Comparison of ENCODE assay signal across 8 mouse cellular contexts in genomic region chr16:85747589-85748360, GRCm38 (mm10). TPM values are rescaled to one million over a fixed set of nuclear protein-coding genes. Genes with fewer than 3 reads are reported as not detected.
A peak's percentile ranks its signal among the peaks of the same experiment; 100 is the strongest.
DNase-seq lines count a peak whose midpoint lies in the region; ATAC-seq lines count a peak whose summit lies in the region.

No protein-coding gene starts in this region.

- H3K4me3 ChIP-seq in neural tube, embryonic 13.5 days = no peak overlapping the region
- H3K4me3 ChIP-seq in stomach, embryonic 16.5 days (replicated peaks; ENCODE audit: low read length) = no peak overlapping the region

- H3K36me3 ChIP-seq in neural tube, embryonic 13.5 days = no peaks in the 10 kb centered on the region
- H3K36me3 ChIP-seq in stomach, embryonic 16.5 days (ENCODE audit: control insufficient read depth, insufficient read depth, low read length) = no peaks in the 10 kb centered on the region

- no peak overlapping the region for H3K4me2 ChIP-seq in neural tube, embryonic 13.5 days
- H3K4me2 ChIP-seq in stomach, embryonic 16.5 days (ENCODE audit: low read depth, low read length) = peak overlapping the region; percentile 35; the same call in 1 of the 2 replicates

- 54% methylated on average over 16 of the region's 16 CpGs for WGBS in neural tube, embryonic 13.5 days
- WGBS in stomach, embryonic 16.5 days = 36% methylated on average over 16 of the region's 16 CpGs

- intact Hi-C loops in heart, postnatal 10 days (cut with DNase I) = no loop called here

- peak; percentile 90 for ATAC-seq in neural tube, embryonic 13.5 days (ENCODE audit: low read depth)
- ATAC-seq in stomach, embryonic 16.5 days (ENCODE audit: insufficient read depth, low FRiP score) = peak; percentile 91

- H3K4me1 ChIP-seq in neural tube, embryonic 13.5 days (replicated peaks) = no peaks in the 10 kb centered on the region
- 0 out of 2 replicates have a peak, but pooled peaks cover 2% of the 10 kb centered on the region for H3K4me1 ChIP-seq in stomach, embryonic 16.5 days (ENCODE audit: control insufficient read depth, insufficient read depth, low read length)

- no peak overlapping the region for H3K27ac ChIP-seq in neural tube, embryonic 13.5 days (replicated peaks)
- H3K27ac ChIP-seq in stomach, embryonic 16.5 days (ENCODE audit: low read length) = peak overlapping the region; percentile 73

- H3K9ac ChIP-seq in neural tube, embryonic 13.5 days = no peak overlapping the region
- no peak overlapping the region; the same call in 1 of the 2 replicates for H3K9ac ChIP-seq in stomach, embryonic 16.5 days (ENCODE audit: low read length)

- no peaks in the 10 kb centered on the region for H3K9me3 ChIP-seq in neural tube, embryonic 13.5 days
- H3K9me3 ChIP-seq in stomach, embryonic 16.5 days (replicated peaks; ENCODE audit: control insufficient read depth, low read length) = no peaks in the 10 kb centered on the region

- no peak for DNase-seq in neural tube, embryonic 10.5 days (ENCODE audit: extremely low spot score, low spot score)
- peak; percentile 31 for DNase-seq in cerebellum, adult 9-10 months
- DNase-seq in heart, postnatal 10 days = peak; percentile 86 to 91
- DNase-seq in kidney, postnatal 4 days = peak; percentile 51 to 65
- DNase-seq in spleen, adult 12 weeks (ENCODE audit: low spot score) = no peak
- DNase-seq in left cerebral cortex, adult 11 months (ENCODE audit: low spot score) = no peak

- H3K27me3 ChIP-seq in neural tube, embryonic 13.5 days = no peaks in the 10 kb centered on the region
- no peaks in the 10 kb centered on the region for H3K27me3 ChIP-seq in stomach, embryonic 16.5 days (ENCODE audit: control insufficient read depth, insufficient read depth, low read length)

RNA-seq across cellular contexts. Expression of gene Adamts1, which starts 55.1 kb away (rescaled TPM):
- 10.1 and 12.1 TPM in 2 replicates for polyA plus RNA-seq in neural tube, embryonic 13.5 days (2015; fragmentation: Nextera tagmentation; extraction: Ambion mirVana)
- 10 to 100 TPM; 41.6 to 60.8 TPM for total RNA-seq in heart, postnatal 10 days (2021)
- 35.1 and 37.2 TPM in 2 replicates for polyA plus RNA-seq in stomach, embryonic 16.5 days (2015; fragmentation: Nextera tagmentation; extraction: Ambion mirVana)

Comparison
In these comparisons a context has a peak if more than half of its experiments do, and no peak if none do; other contexts are left out.
1. DNase-seq: peak in cerebellum, adult 9-10 months (single experiment), heart, postnatal 10 days (2 of 2) and kidney, postnatal 4 days (2 of 2); none in neural tube, embryonic 10.5 days (single experiment), spleen, adult 12 weeks (single experiment) and left cerebral cortex, adult 11 months (single experiment).